In the genomic region with DNA sequence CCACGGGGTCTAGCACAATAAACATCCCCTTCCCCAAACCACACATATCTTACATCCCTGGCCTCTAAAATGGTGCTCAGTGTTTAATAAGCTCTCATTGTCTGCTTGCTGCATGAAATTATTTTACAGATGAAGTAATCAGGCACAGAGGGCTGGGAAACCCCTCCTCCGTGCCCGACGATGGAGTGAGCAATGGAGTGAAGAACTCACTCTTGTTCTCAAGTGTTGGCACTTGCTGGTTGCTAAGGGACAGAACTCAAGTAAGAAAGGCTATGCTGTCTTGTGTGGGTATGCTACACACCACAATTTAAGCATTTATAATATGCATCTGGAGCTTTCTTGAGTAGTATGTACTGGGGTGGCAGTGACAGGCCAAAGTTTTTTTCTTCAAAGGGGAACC, we compare ENCODE assay signal across 14 mouse cellular contexts. TPM values are rescaled to one million over a fixed set of nuclear protein-coding genes. Genes with fewer than 3 reads are reported as not detected.
DNase-seq lines count a peak whose midpoint lies in the region; ATAC-seq and TF ChIP-seq lines count a peak whose summit lies in the region.
"Had no signal": no experiment of that assay in that cellular context is flagged by ENCODE, and none has a peak within 500 bp of the region (broad histone marks: within the 10 kb centered on the region; RNA-seq: fewer than 3 reads in every experiment).

No protein-coding gene starts in this region.

- intact Hi-C loops in heart, adult 2 months (cut with DNase I) = loop anchor here (2.0 to 10.0 kb wide), 4 partner anchors 14 to 210 kb away; partner anchors contain the start of genes Exosc1, Mms19, Pi4k2a and Ubtd1
- intact Hi-C loops in heart, postnatal 10 days (cut with DNase I) = loop anchor here (5.0 kb wide), 1 partner anchor 163 kb away; the partner anchor contains the start of genes Mms19 and Ubtd1

- no peaks in the 10 kb centered on the region for H3K36me3 ChIP-seq in heart, adult 2 months (ENCODE audit: control insufficient read depth, insufficient read depth, low read length)
- no peaks in the 10 kb centered on the region for H3K36me3 ChIP-seq in testis, adult 2 months (ENCODE audit: control insufficient read depth, insufficient read depth, low read length)
- no peaks in the 10 kb centered on the region for H3K36me3 ChIP-seq in stomach, postnatal 0 days (ENCODE audit: control insufficient read depth, insufficient read depth, low read length)
- H3K36me3 ChIP-seq: embryonic facial prominence, embryonic 12.5 days; liver, embryonic 15.5 days had no signal

- no peak overlapping the region for H3K9ac ChIP-seq in heart, adult 2 months (ENCODE audit: low read depth, low read length)
- no peak overlapping the region for H3K9ac ChIP-seq in stomach, postnatal 0 days (ENCODE audit: low read length)
- H3K9ac ChIP-seq: embryonic facial prominence, embryonic 12.5 days; liver, embryonic 15.5 days had no signal

- H3K79me2 ChIP-seq in heart, adult 2 months (replicated peaks; ENCODE audit: control insufficient read depth, insufficient read depth, low read length) = no peaks in the 10 kb centered on the region

- no peak for TF ChIP-seq POLR2A in heart, adult 2 months (IDR thresholded peaks at IDR 0.05; ENCODE audit: insufficient read depth, low read depth, low read length)
- TF ChIP-seq POLR2A in testis, adult 2 months (IDR thresholded peaks at IDR 0.05; ENCODE audit: control insufficient read depth, low read depth, low read length) = no peak

- no peak for TF ChIP-seq CTCF in heart, adult 2 months (IDR thresholded peaks at IDR 0.05)
- no peak for TF ChIP-seq CTCF in testis, adult 2 months (IDR thresholded peaks at IDR 0.05; ENCODE audit: control insufficient read depth, insufficient read depth, insufficient replicate concordance, low read depth, low read length)
- no peak for TF ChIP-seq CTCF in stomach, postnatal 0 days (IDR thresholded peaks at IDR 0.05; ENCODE audit: low read depth)

- 52% methylated on average over 4 of the region's 4 CpGs for WGBS in heart, adult 2 months
- 47% methylated on average over 4 of the region's 4 CpGs for WGBS in stomach, postnatal 0 days

- H3K4me2 ChIP-seq in stomach, postnatal 0 days (replicated peaks; ENCODE audit: low read depth) = no peak overlapping the region
- H3K4me2 ChIP-seq: embryonic facial prominence, embryonic 12.5 days; heart, embryonic 11.5 days; liver, embryonic 15.5 days had no signal

- peak overlapping the region; percentile 20; the same call in 1 of the 2 replicates for H3K27ac ChIP-seq in heart, adult 2 months
- 0 out of 2 replicates have a peak overlapping the region, but pooled peaks have one; percentile 41 for H3K27ac ChIP-seq in testis, adult 2 months (ENCODE audit: control insufficient read depth, insufficient read depth, low read depth, low read length)
- peak overlapping the region; percentile 84 for H3K27ac ChIP-seq in stomach, postnatal 0 days (replicated peaks)
- H3K27ac ChIP-seq: embryonic facial prominence, embryonic 12.5 days had no signal

- no peaks in the 10 kb centered on the region for H3K9me3 ChIP-seq in stomach, postnatal 0 days (ENCODE audit: control insufficient read depth, low read length)
- H3K9me3 ChIP-seq: embryonic facial prominence, embryonic 12.5 days; liver, embryonic 15.5 days; megakaryocyte, embryonic 14.5 days had no signal

- no peak overlapping the region for H3K4me3 ChIP-seq in heart, adult 2 months
- H3K4me3 ChIP-seq in testis, adult 2 months (ENCODE audit: control insufficient read depth, low read depth, low read length) = no peak overlapping the region
- H3K4me3 ChIP-seq in stomach, postnatal 0 days (ENCODE audit: low read depth, low read length) = no peak overlapping the region
- H3K4me3 ChIP-seq: embryonic facial prominence, embryonic 12.5 days; liver, embryonic 15.5 days; megakaryocyte, embryonic 14.5 days; myocyte had no signal

- DNase-seq in heart, adult 2 months = no peak
- no peak for DNase-seq in heart, postnatal 10 days
- no peak for DNase-seq in testis, postnatal 10 days (ENCODE audit: low spot score)
- DNase-seq in lung, postnatal 10 days = peak; percentile 59
- DNase-seq in stomach, postnatal 0 days (ENCODE audit: low spot score) = no peak
- DNase-seq in embryo, embryonic 10.5 days (ENCODE audit: low spot score) = no peak
- no peak for DNase-seq in right cerebral cortex, adult 2 months (ENCODE audit: low spot score in 2 of 2)

- no peak for ATAC-seq in stomach, postnatal 0 days (ENCODE audit: low FRiP score, low TSS enrichment)
- ATAC-seq: forebrain, embryonic 16.5 days had no signal

- H3K4me1 ChIP-seq in heart, adult 2 months (ENCODE audit: control insufficient read depth, insufficient read depth, low read length) = peaks cover 13% of the 10 kb centered on the region
- H3K4me1 ChIP-seq in testis, adult 2 months (ENCODE audit: control insufficient read depth, insufficient read depth, low read length) = peaks cover 23% of the 10 kb centered on the region
- peaks cover 12% of the 10 kb centered on the region for H3K4me1 ChIP-seq in stomach, postnatal 0 days (replicated peaks; ENCODE audit: control insufficient read depth, insufficient read depth)

- no peaks in the 10 kb centered on the region for H3K27me3 ChIP-seq in heart, adult 2 months (ENCODE audit: control insufficient read depth, insufficient read depth, low read length)
- no peaks in the 10 kb centered on the region; the same call in 1 of the 2 replicates for H3K27me3 ChIP-seq in testis, adult 2 months (ENCODE audit: control insufficient read depth, insufficient read depth, low read length)
- no peaks in the 10 kb centered on the region for H3K27me3 ChIP-seq in stomach, postnatal 0 days (ENCODE audit: control insufficient read depth, insufficient read depth, low read length)
- H3K27me3 ChIP-seq: embryonic facial prominence, embryonic 12.5 days had no signal

- TF ChIP-seq EP300 in heart, adult 2 months (IDR thresholded peaks at IDR 0.05; ENCODE audit: insufficient read depth, low read depth, low read length) = no peak
- no peak for TF ChIP-seq EP300 in stomach, postnatal 0 days (optimal IDR thresholded peaks at IDR 0.05)

RNA-seq across cellular contexts. Expression of gene Marveld1, which starts 2.0 kb away (rescaled TPM):
- total RNA-seq in heart, adult 2 months (2021) = 10 to 100 TPM; 21.1 to 21.9 TPM
- polyA plus RNA-seq in heart, adult 2 months (2012; rRNA removed) = 55.0 and 61.4 TPM in 2 replicates
- total RNA-seq in heart, postnatal 10 days (2021) = 10 to 100 TPM; 30.3 to 31.2 TPM
- 5.5 and 5.9 TPM in 2 replicates for polyA plus RNA-seq in testis, adult 2 months (2012; rRNA removed)
- 15.3 and 23.6 TPM in 2 replicates for polyA plus RNA-seq in stomach, postnatal 0 days (2015; fragmentation: Nextera tagmentation; extraction: Ambion mirVana)

RNA-seq across cellular contexts. Expression of gene Avpi1, which starts 16.4 kb away (rescaled TPM):
- 10 to 100 TPM; 10.0 to 14.4 TPM for total RNA-seq in heart, adult 2 months (2021)
- 9.9 and 13.1 TPM in 2 replicates for polyA plus RNA-seq in heart, adult 2 months (2012; rRNA removed)
- total RNA-seq in heart, postnatal 10 days (2021) = 10 to 100 TPM; 10.9 to 13.1 TPM
- polyA plus RNA-seq in testis, adult 2 months (2012; rRNA removed) = 8.4 and 10.8 TPM in 2 replicates
- 108 and 117 TPM in 2 replicates for polyA plus RNA-seq in stomach, postnatal 0 days (2015; fragmentation: Nextera tagmentation; extraction: Ambion mirVana)

RNA-seq across cellular contexts. Expression of gene Zfyve27, which starts 18.5 kb away (rescaled TPM):
- 10 to 100 TPM; 20.2 to 20.3 TPM for total RNA-seq in heart, adult 2 months (2021)
- 27.6 and 33.6 TPM in 2 replicates for polyA plus RNA-seq in heart, adult 2 months (2012; rRNA removed)
- total RNA-seq in heart, postnatal 10 days (2021) = 10 to 100 TPM; 27.6 to 29.6 TPM
- polyA plus RNA-seq in testis, adult 2 months (2012; rRNA removed) = 57.8 and 60.3 TPM in 2 replicates
- polyA plus RNA-seq in stomach, postnatal 0 days (2015; fragmentation: Nextera tagmentation; extraction: Ambion mirVana) = 14.1 and 15.3 TPM in 2 replicates

RNA-seq across cellular contexts. Expression of gene Pi4k2a, which starts 54.9 kb away (rescaled TPM):
- 10 to 100 TPM; 18.2 to 21.3 TPM for total RNA-seq in heart, adult 2 months (2021)
- polyA plus RNA-seq in heart, adult 2 months (2012; rRNA removed) = 15.1 and 21.4 TPM in 2 replicates
- 10 to 100 TPM; 16.1 to 17.9 TPM for total RNA-seq in heart, postnatal 10 days (2021)
- 27.2 and 27.8 TPM in 2 replicates for polyA plus RNA-seq in testis, adult 2 months (2012; rRNA removed)
- polyA plus RNA-seq in stomach, postnatal 0 days (2015; fragmentation: Nextera tagmentation; extraction: Ambion mirVana) = 20.8 and 21.6 TPM in 2 replicates

RNA-seq across cellular contexts. Expression of gene Sfrp5, which starts 56.8 kb away (rescaled TPM):
- 1 to 10 TPM; 4.7 to 5.9 TPM for total RNA-seq in heart, adult 2 months (2021)
- polyA plus RNA-seq in heart, adult 2 months (2012; rRNA removed) = 11.6 and 19.0 TPM in 2 replicates
- 1 to 10 TPM; 1.0 to 2.3 TPM for total RNA-seq in heart, postnatal 10 days (2021)
- polyA plus RNA-seq in testis, adult 2 months (2012; rRNA removed) = 0.10 TPM in 1 of 2 replicates, not detected in the other
- polyA plus RNA-seq in stomach, postnatal 0 days (2015; fragmentation: Nextera tagmentation; extraction: Ambion mirVana) = 0.55 and 0.74 TPM in 2 replicates

Comparison
In these comparisons a context has a peak if more than half of its experiments do, and no peak if none do; other contexts are left out.
1. H3K27ac ChIP-seq: peak in every context shown above with its lines; median percentile 84 in stomach, postnatal 0 days; 41 in testis, adult 2 months; 20 in heart, adult 2 months.